Mouse (Mus musculus): ENCODE measurements at regions not wholly inside any gene's neighbourhood (a gene's known extent, or its start where the extent isn't known, plus 50 kb on each side); places are given as distances from the start of the nearest gene placed in this dataset.

- DNase-seq: peak; percentile 9
- TF ChIP-seq CTCF (conservative IDR thresholded peaks at IDR 0.05; ENCODE audit: insufficient read depth, insufficient read length, low read depth, low read length) (no peak), POLR2A (IDR thresholded peaks at IDR 0.05; ENCODE audit: low read depth, low read length) (no peak)
- H3K4me1 ChIP-seq (ENCODE audit: control insufficient read depth, insufficient read depth, low read length): no peaks in the 10 kb centered on the region
- no peaks in the 10 kb centered on the region for H3K36me3 ChIP-seq (ENCODE audit: control insufficient read depth, insufficient read depth, low read length)
- no peaks in the 10 kb centered on the region for H3K27me3 ChIP-seq (replicated peaks; ENCODE audit: control insufficient read depth, insufficient read depth, low read length)
- no peak overlapping the region for H3K4me3 ChIP-seq (ENCODE audit: insufficient read depth, low read depth, low read length)
- no peak overlapping the region for H3K27ac ChIP-seq (ENCODE audit: insufficient read depth, low read depth, low read length)
- 8% methylated on average over 7 of the region's 7 CpGs for WGBS
Measured at GRCm38 (mm10) chr14:118385529-118385932, 118.8 kb downstream of the Gm9376 start.

- no peak overlapping the region for H3K4me3 ChIP-seq (ENCODE audit: insufficient read depth, low read depth, low read length)
- H3K27ac ChIP-seq (ENCODE audit: insufficient read depth, low read depth, low read length): no peak overlapping the region
- WGBS: 85% methylated on average over 15 of the region's 15 CpGs
- no peaks in the 10 kb centered on the region for H3K4me1 ChIP-seq (ENCODE audit: control insufficient read depth, insufficient read depth, low read length)
- no peaks in the 10 kb centered on the region for H3K36me3 ChIP-seq (ENCODE audit: control insufficient read depth, insufficient read depth, low read length)
- no peak for DNase-seq
- TF ChIP-seq POLR2A (IDR thresholded peaks at IDR 0.05; ENCODE audit: low read depth, low read length): no peak
- TF ChIP-seq CTCF (conservative IDR thresholded peaks at IDR 0.05; ENCODE audit: insufficient read depth, insufficient read length, low read depth, low read length): no peak
- H3K27me3 ChIP-seq (replicated peaks; ENCODE audit: control insufficient read depth, insufficient read depth, low read length): no peaks in the 10 kb centered on the region
Measured at GRCm38 (mm10) chr14:118388061-118388460, 121.3 kb downstream of the Gm9376 start.

GRCm38 (mm10) chr14:118390790-118391189, 124.0 kb downstream of the Gm9376 start:
- TF ChIP-seq CTCF (conservative IDR thresholded peaks at IDR 0.05; ENCODE audit: insufficient read depth, insufficient read length, low read depth, low read length) (no peak), POLR2A (IDR thresholded peaks at IDR 0.05; ENCODE audit: low read depth, low read length) (no peak)
- DNase-seq: peak; percentile 88
- WGBS: 30% methylated on average over 3 of the region's 3 CpGs
- H3K4me3 ChIP-seq (ENCODE audit: insufficient read depth, low read depth, low read length): no peak overlapping the region
- no peak overlapping the region for H3K27ac ChIP-seq (ENCODE audit: insufficient read depth, low read depth, low read length)
- H3K36me3 ChIP-seq (ENCODE audit: control insufficient read depth, insufficient read depth, low read length): no peaks in the 10 kb centered on the region
- H3K27me3 ChIP-seq (replicated peaks; ENCODE audit: control insufficient read depth, insufficient read depth, low read length): no peaks in the 10 kb centered on the region
- H3K4me1 ChIP-seq (ENCODE audit: control insufficient read depth, insufficient read depth, low read length): no peaks in the 10 kb centered on the region

GRCm38 (mm10) chr14:118391561-118391960, 124.8 kb downstream of the Gm9376 start:
- H3K36me3 ChIP-seq (ENCODE audit: control insufficient read depth, insufficient read depth, low read length): no peaks in the 10 kb centered on the region
- no peak for TF ChIP-seq CTCF (conservative IDR thresholded peaks at IDR 0.05; ENCODE audit: insufficient read depth, insufficient read length, low read depth, low read length)
- no peak for TF ChIP-seq POLR2A (IDR thresholded peaks at IDR 0.05; ENCODE audit: low read depth, low read length)
- H3K27ac ChIP-seq (ENCODE audit: insufficient read depth, low read depth, low read length): no peak overlapping the region
- no peak overlapping the region for H3K4me3 ChIP-seq (ENCODE audit: insufficient read depth, low read depth, low read length)
- H3K27me3 ChIP-seq (replicated peaks; ENCODE audit: control insufficient read depth, insufficient read depth, low read length): no peaks in the 10 kb centered on the region; the same call in 1 of the 2 replicates
- 92% methylated on average over 5 of the region's 5 CpGs for WGBS
- no peak for DNase-seq
- H3K4me1 ChIP-seq (ENCODE audit: control insufficient read depth, insufficient read depth, low read length): no peaks in the 10 kb centered on the region

GRCm38 (mm10) chr14:118393676-118394075, 126.9 kb downstream of the Gm9376 start:
- Histone ChIP-seq H3K27me3 (replicated peaks; ENCODE audit: control insufficient read depth, insufficient read depth, low read length) (no peaks in the 10 kb centered on the region; the same call in 1 of the 2 replicates), H3K36me3 (ENCODE audit: control insufficient read depth, insufficient read depth, low read length) (no peaks in the 10 kb centered on the region), H3K4me1 (ENCODE audit: control insufficient read depth, insufficient read depth, low read length) (no peaks in the 10 kb centered on the region), H3K4me3 (ENCODE audit: insufficient read depth, low read depth, low read length) (no peak overlapping the region), H3K27ac (ENCODE audit: insufficient read depth, low read depth, low read length) (no peak overlapping the region)
- DNase-seq: no peak
- WGBS: 74% methylated on average over 6 of the region's 6 CpGs
- TF ChIP-seq CTCF (conservative IDR thresholded peaks at IDR 0.05; ENCODE audit: insufficient read depth, insufficient read length, low read depth, low read length) (no peak), POLR2A (IDR thresholded peaks at IDR 0.05; ENCODE audit: low read depth, low read length) (no peak)

GRCm38 (mm10) chr14:118414275-118414674, 147.5 kb downstream of the Gm9376 start:
- Histone ChIP-seq H3K4me1 (ENCODE audit: control insufficient read depth, insufficient read depth, low read length) (no peaks in the 10 kb centered on the region), H3K4me3 (ENCODE audit: insufficient read depth, low read depth, low read length) (no peak overlapping the region), H3K27me3 (replicated peaks; ENCODE audit: control insufficient read depth, insufficient read depth, low read length) (no peaks in the 10 kb centered on the region), H3K36me3 (ENCODE audit: control insufficient read depth, insufficient read depth, low read length) (no peaks in the 10 kb centered on the region), H3K27ac (ENCODE audit: insufficient read depth, low read depth, low read length) (no peak overlapping the region)
- TF ChIP-seq POLR2A (IDR thresholded peaks at IDR 0.05; ENCODE audit: low read depth, low read length) (no peak), CTCF (conservative IDR thresholded peaks at IDR 0.05; ENCODE audit: insufficient read depth, insufficient read length, low read depth, low read length) (no peak)
- no peak for DNase-seq
- WGBS: 79% methylated on average over 4 of the region's 4 CpGs

- Histone ChIP-seq H3K36me3 (ENCODE audit: control insufficient read depth, insufficient read depth, low read length) (no peaks in the 10 kb centered on the region), H3K27ac (ENCODE audit: insufficient read depth, low read depth, low read length) (no peak overlapping the region), H3K4me1 (ENCODE audit: control insufficient read depth, insufficient read depth, low read length) (no peaks in the 10 kb centered on the region), H3K4me3 (ENCODE audit: insufficient read depth, low read depth, low read length) (no peak overlapping the region), H3K27me3 (replicated peaks; ENCODE audit: control insufficient read depth, insufficient read depth, low read length) (no peaks in the 10 kb centered on the region)
- TF ChIP-seq CTCF (conservative IDR thresholded peaks at IDR 0.05; ENCODE audit: insufficient read depth, insufficient read length, low read depth, low read length): no peak
- TF ChIP-seq POLR2A (IDR thresholded peaks at IDR 0.05; ENCODE audit: low read depth, low read length): no peak
- DNase-seq: no peak
- WGBS: 63% methylated on average over 7 of the region's 7 CpGs
Measured at GRCm38 (mm10) chr14:118416163-118416562, 149.4 kb downstream of the Gm9376 start.

Measured in kidney, adult 2 months (tissue).